Mouse (Mus musculus): ENCODE measurements around the gene Lbhd2. TPM values are rescaled to one million over a fixed set of nuclear protein-coding genes. Genes with fewer than 3 reads are reported as not detected.

Lbhd2 gene
- total RNA-seq, 1 experiment = 0.36 TPM

DNA sequence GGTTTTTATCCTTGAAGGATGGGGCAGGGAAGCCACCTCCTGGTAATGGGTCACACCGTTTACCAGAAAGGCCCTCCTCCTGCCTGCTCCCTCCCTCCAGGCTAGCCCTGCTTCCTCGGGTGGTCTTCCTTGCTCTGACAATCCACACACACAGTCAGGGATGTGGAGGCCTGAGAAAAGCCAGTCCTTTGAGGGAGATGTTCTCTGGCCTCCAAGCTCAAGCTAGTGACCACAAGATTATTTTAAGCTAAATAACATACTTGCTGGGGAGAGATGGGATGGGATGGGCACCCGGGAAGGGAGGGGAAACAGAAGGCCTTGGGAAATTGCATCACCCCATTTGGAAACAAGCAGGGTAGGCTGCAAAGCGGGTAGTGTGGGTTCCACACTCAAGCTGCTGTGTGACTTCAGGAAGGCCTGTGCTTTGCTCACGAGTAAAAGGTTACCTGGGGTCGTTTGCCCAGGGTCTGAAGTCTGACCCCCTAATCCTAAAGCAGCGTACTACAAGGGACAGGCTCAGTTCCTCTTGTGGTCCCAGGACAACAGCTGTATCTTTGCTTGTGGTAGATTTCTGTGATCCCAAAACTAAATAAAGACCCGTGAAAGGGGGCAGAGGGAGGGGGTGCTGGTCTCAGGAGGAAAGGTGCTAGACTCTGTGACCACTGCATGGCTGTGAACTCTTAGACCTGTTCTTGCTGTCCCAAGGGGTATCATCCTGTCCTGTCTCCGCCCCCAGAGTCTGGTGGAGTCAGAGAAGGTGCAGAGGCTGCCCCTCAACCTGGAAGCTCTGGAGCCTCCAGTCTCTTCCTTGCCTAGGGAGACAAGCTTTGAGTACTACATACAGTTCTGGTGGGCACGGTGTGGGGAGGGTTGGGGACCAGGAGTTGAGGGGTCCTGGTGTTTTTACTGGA lies 37.6 kb downstream of the Lbhd2 start:
- in situ Hi-C loops (cut with MboI; ENCODE audit: low sequenced_read_pairs in 2 of 2, unreplicated experiment in 2 of 2) = no loop called here
- TF ChIP-seq ZC3H11A (IDR thresholded peaks at IDR 0.05; ENCODE audit: borderline replicate concordance, low read depth, low read length) (no peak), MAFK (IDR thresholded peaks at IDR 0.05; ENCODE audit: insufficient read depth, low read depth, low read length) (no peak), ZNF384 (IDR thresholded peaks at IDR 0.05; ENCODE audit: low read depth, low read length) (no peak), CHD2 (IDR thresholded peaks at IDR 0.05; ENCODE audit: low read depth, low read length) (no peak), HCFC1 (IDR thresholded peaks at IDR 0.05; ENCODE audit: borderline replicate concordance, insufficient read depth, low read length) (no peak)

DNA sequence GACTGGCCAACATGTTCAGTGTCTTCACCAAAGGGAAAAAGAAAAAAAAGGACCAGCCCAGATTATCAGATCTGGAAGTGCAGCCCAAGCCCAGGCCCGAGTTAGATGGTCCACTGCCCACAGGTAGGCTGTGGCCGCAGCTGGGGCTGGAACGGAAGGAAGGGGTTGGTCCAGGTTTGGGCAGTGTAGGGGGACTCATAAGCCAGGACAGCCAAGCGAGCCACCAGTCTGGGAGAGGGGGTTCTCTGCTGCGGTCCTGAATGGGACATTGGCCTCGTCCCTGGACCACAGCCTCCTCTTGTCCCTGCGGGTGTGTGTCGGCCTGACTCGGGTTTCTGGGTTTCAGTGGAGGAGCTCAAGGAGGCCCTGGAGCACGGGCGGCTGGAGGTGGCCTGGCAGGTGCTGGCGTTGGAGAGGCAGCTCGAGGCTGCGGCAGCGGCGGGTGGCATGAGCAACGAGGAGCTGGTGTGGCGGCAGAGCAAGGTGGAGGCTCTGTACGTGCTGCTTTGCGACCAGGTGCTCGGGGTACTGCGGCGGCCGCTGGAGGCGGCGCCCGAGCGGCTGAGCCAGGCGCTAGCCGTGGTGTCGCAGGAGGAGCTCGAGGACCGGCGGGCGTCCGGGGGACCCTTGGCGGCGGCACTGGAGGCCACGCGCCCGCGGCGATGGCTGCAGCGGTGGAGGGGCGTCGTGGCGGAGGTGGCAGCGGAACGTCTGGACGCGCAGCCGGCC lies 38.7 kb downstream of the Lbhd2 start:
- no peak overlapping the region for H3K27ac ChIP-seq (ENCODE audit: insufficient read depth, low read depth, low read length, poor library complexity, severe bottlenecking)
- in situ Hi-C loops (cut with MboI; ENCODE audit: low sequenced_read_pairs in 2 of 2, unreplicated experiment in 2 of 2) = no loop called here

More for the DNA sequence above, 37.6 kb downstream of the Lbhd2 start:
- H3K4me3 ChIP-seq (ENCODE audit: insufficient read depth in 1 of 2, low read depth in 1 of 2, low read length in 2 of 2, poor library complexity in 1 of 2, severe bottlenecking in 1 of 2) = no peak overlapping the region
- no peak overlapping the region for H3K27ac ChIP-seq (ENCODE audit: insufficient read depth, low read depth, low read length, poor library complexity, severe bottlenecking)
- no peaks in the 10 kb centered on the region for H3K9me3 ChIP-seq (ENCODE audit: control insufficient read depth, insufficient read depth, low read depth, low read length)
- no peaks in the 10 kb centered on the region for H3K36me3 ChIP-seq (ENCODE audit: control insufficient read depth, insufficient read depth, low read length, poor library complexity, severe bottlenecking)
- no peak for DNase-seq (ENCODE audit: low read depth, low spot score)
- peaks cover 0 to 7% of the 10 kb centered on the region in 2 experiments; a peak in 2 of 4 replicates for H3K4me1 ChIP-seq (ENCODE audit: control insufficient read depth in 2 of 2, insufficient read depth in 2 of 2, low read length in 2 of 2, poor library complexity in 1 of 2)
- no peak overlapping the region for H3K9ac ChIP-seq (ENCODE audit: insufficient read depth, low read depth, low read length, poor library complexity, severe bottlenecking)

GRCm38 (mm10) chr12:111445890-111446613 lies 39.4 kb downstream of the Lbhd2 start:
- H3K9me3 ChIP-seq (ENCODE audit: control insufficient read depth, insufficient read depth, low read depth, low read length) = no peaks in the 10 kb centered on the region
- peak overlapping the region; percentile 7 to 51; a peak in 3 of 4 replicates for H3K4me3 ChIP-seq (ENCODE audit: insufficient read depth in 1 of 2, low read depth in 1 of 2, low read length in 2 of 2, poor library complexity in 1 of 2, severe bottlenecking in 1 of 2)
- H3K4me1 ChIP-seq (ENCODE audit: control insufficient read depth in 2 of 2, insufficient read depth in 2 of 2, low read length in 2 of 2, poor library complexity in 1 of 2) = peaks cover 0 to 12% of the 10 kb centered on the region in 2 experiments; a peak in 2 of 4 replicates
- no peak overlapping the region for H3K27ac ChIP-seq (ENCODE audit: insufficient read depth, low read depth, low read length, poor library complexity, severe bottlenecking)
- TF ChIP-seq ZNF384 (IDR thresholded peaks at IDR 0.05; ENCODE audit: low read depth, low read length) (no peak), MAFK (IDR thresholded peaks at IDR 0.05; ENCODE audit: insufficient read depth, low read depth, low read length) (no peak), CHD2 (IDR thresholded peaks at IDR 0.05; ENCODE audit: low read depth, low read length) (no peak)
- DNase-seq (ENCODE audit: low read depth, low spot score) = no peak
- in situ Hi-C loops (cut with MboI; ENCODE audit: low sequenced_read_pairs in 2 of 2, unreplicated experiment in 2 of 2) = no loop called here
- no peaks in the 10 kb centered on the region for H3K36me3 ChIP-seq (ENCODE audit: control insufficient read depth, insufficient read depth, low read length, poor library complexity, severe bottlenecking)
- H3K9ac ChIP-seq (ENCODE audit: insufficient read depth, low read depth, low read length, poor library complexity, severe bottlenecking) = no peak overlapping the region; the same call in 1 of the 2 replicates

More for the DNA sequence above, 38.7 kb downstream of the Lbhd2 start:
- TF ChIP-seq MAFK (IDR thresholded peaks at IDR 0.05; ENCODE audit: insufficient read depth, low read depth, low read length) = no peak
- H3K4me1 ChIP-seq (ENCODE audit: control insufficient read depth in 2 of 2, insufficient read depth in 2 of 2, low read length in 2 of 2, poor library complexity in 1 of 2) = peaks cover 0 to 10% of the 10 kb centered on the region in 2 experiments; a peak in 2 of 4 replicates
- H3K36me3 ChIP-seq (ENCODE audit: control insufficient read depth, insufficient read depth, low read length, poor library complexity, severe bottlenecking) = no peaks in the 10 kb centered on the region
- H3K9ac ChIP-seq (ENCODE audit: insufficient read depth, low read depth, low read length, poor library complexity, severe bottlenecking) = no peak overlapping the region; the same call in 1 of the 2 replicates
- H3K4me3 ChIP-seq (ENCODE audit: insufficient read depth in 1 of 2, low read depth in 1 of 2, low read length in 2 of 2, poor library complexity in 1 of 2, severe bottlenecking in 1 of 2) = peak overlapping the region; percentile 36 to 51; a peak in 3 of 4 replicates
- H3K9me3 ChIP-seq (ENCODE audit: control insufficient read depth, insufficient read depth, low read depth, low read length) = no peaks in the 10 kb centered on the region
- DNase-seq (ENCODE audit: low read depth, low spot score) = no peak

GRCm38 (mm10) chr12:111446745-111447144 lies 40.1 kb downstream of the Lbhd2 start:
- no peak overlapping the region for H3K4me3 ChIP-seq (ENCODE audit: insufficient read depth in 1 of 2, low read depth in 1 of 2, low read length in 2 of 2, poor library complexity in 1 of 2, severe bottlenecking in 1 of 2)
- no peak for TF ChIP-seq ZC3H11A (IDR thresholded peaks at IDR 0.05; ENCODE audit: borderline replicate concordance, low read depth, low read length)
- no peak for TF ChIP-seq CHD2 (IDR thresholded peaks at IDR 0.05; ENCODE audit: low read depth, low read length)
- no peak for TF ChIP-seq HCFC1 (IDR thresholded peaks at IDR 0.05; ENCODE audit: borderline replicate concordance, insufficient read depth, low read length)
- no peak for TF ChIP-seq MAFK (IDR thresholded peaks at IDR 0.05; ENCODE audit: insufficient read depth, low read depth, low read length)
- no peak for TF ChIP-seq ZNF384 (IDR thresholded peaks at IDR 0.05; ENCODE audit: low read depth, low read length)
- in situ Hi-C loops (cut with MboI; ENCODE audit: low sequenced_read_pairs in 2 of 2, unreplicated experiment in 2 of 2) = no loop called here
- no peak for DNase-seq (ENCODE audit: low read depth, low spot score)
- H3K9me3 ChIP-seq (ENCODE audit: control insufficient read depth, insufficient read depth, low read depth, low read length) = no peaks in the 10 kb centered on the region
- no peak overlapping the region for H3K27ac ChIP-seq (ENCODE audit: insufficient read depth, low read depth, low read length, poor library complexity, severe bottlenecking)
- peaks cover 0 to 12% of the 10 kb centered on the region in 2 experiments; a peak in 2 of 4 replicates for H3K4me1 ChIP-seq (ENCODE audit: control insufficient read depth in 2 of 2, insufficient read depth in 2 of 2, low read length in 2 of 2, poor library complexity in 1 of 2)
- H3K9ac ChIP-seq (ENCODE audit: insufficient read depth, low read depth, low read length, poor library complexity, severe bottlenecking) = no peak overlapping the region
- no peaks in the 10 kb centered on the region for H3K36me3 ChIP-seq (ENCODE audit: control insufficient read depth, insufficient read depth, low read length, poor library complexity, severe bottlenecking)

Data from ES-E14 (cell line).